ENCODE assay signal across 24 mouse cellular contexts in the genomic region with DNA sequence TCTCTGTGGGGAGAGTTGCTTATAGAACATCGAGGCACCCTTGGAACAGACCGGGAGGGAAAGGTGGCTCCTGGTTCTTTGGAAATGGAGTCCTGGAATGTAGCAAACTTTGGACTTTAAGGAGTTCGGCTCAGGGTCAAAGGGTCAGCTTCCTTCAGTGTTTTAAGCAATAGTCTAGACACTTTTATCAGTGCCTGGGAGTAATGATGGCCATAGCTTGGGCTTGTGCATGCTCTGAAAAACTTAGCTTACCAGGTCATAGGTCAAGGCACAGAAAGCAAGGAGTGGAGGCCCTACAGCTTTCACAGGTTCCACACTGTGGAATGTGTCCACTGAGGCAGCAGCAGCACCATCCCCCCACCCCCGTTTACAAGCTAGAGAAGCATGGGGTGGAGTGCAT. TPM values are rescaled to one million over a fixed set of nuclear protein-coding genes. Genes with fewer than 3 reads are reported as not detected.
DNase-seq lines count a peak whose midpoint lies in the region; ATAC-seq lines count a peak whose summit lies in the region.
"Had no signal": no experiment of that assay in that cellular context is flagged by ENCODE, and none has a peak within 500 bp of the region (broad histone marks: within the 10 kb centered on the region; RNA-seq: fewer than 3 reads in every experiment).

No protein-coding gene starts in this region.

- peaks cover 11% of the 10 kb centered on the region for H3K4me1 ChIP-seq in heart, embryonic 10.5 days
- no peaks in the 10 kb centered on the region for H3K4me1 ChIP-seq in intestine, embryonic 16.5 days (ENCODE audit: control insufficient read depth, insufficient read depth, low read length)
- H3K4me1 ChIP-seq: forebrain, embryonic 10.5 days; heart, embryonic 12.5 days; hindbrain, embryonic 12.5 days had no signal

- intact Hi-C loops in heart, postnatal 25 days (cut with DNase I): no loop called here

- WGBS in heart, embryonic 10.5 days: 73% methylated on average over 4 of the region's 4 CpGs
- 56% methylated on average over 4 of the region's 4 CpGs for WGBS in intestine, embryonic 16.5 days

- no peak overlapping the region for H3K27ac ChIP-seq in heart, embryonic 10.5 days
- H3K27ac ChIP-seq in intestine, embryonic 16.5 days (ENCODE audit: low read length): peak overlapping the region; percentile 87
- H3K27ac ChIP-seq: forebrain, embryonic 10.5 days; heart, adult 2 months; hindbrain, embryonic 12.5 days; hindbrain, postnatal 0 days had no signal

- peak; percentile 66 for ATAC-seq in intestine, embryonic 16.5 days
- ATAC-seq: CD4-positive, CD25-positive, alpha-beta regulatory T cell, adult 4 months; forebrain, embryonic 14.5 days; hindbrain, postnatal 0 days had no signal

- H3K27me3 ChIP-seq in heart, embryonic 10.5 days (ENCODE audit: insufficient read depth, poor library complexity, severe bottlenecking): no peaks in the 10 kb centered on the region
- H3K27me3 ChIP-seq in intestine, embryonic 16.5 days (replicated peaks; ENCODE audit: control insufficient read depth, insufficient read depth, low read length): no peaks in the 10 kb centered on the region
- H3K27me3 ChIP-seq: heart, embryonic 12.5 days; hindbrain, embryonic 12.5 days had no signal

- H3K36me3 ChIP-seq in heart, embryonic 10.5 days: peaks cover 74% of the 10 kb centered on the region
- peaks cover 21% of the 10 kb centered on the region for H3K36me3 ChIP-seq in intestine, embryonic 16.5 days (ENCODE audit: control insufficient read depth, insufficient read depth, low read length)

- DNase-seq in heart, embryonic 10.5 days (ENCODE audit: low spot score): no peak
- no peak for DNase-seq in heart, postnatal 25 days (ENCODE audit: low spot score)
- peak; percentile 32 for DNase-seq in R1 (ENCODE audit: low read depth, low spot score)
- DNase-seq in yolk sac, embryonic 10.5 days (ENCODE audit: low spot score): peak; percentile 80
- DNase-seq in embryo, embryonic 10 days (ENCODE audit: low spot score): no peak
- DNase-seq in layer of hippocampus, postnatal 25 days (ENCODE audit: extremely low spot score in 1 of 2, low spot score in 1 of 2): no peak
- DNase-seq: adrenal gland, postnatal 10 days; B cell, adult 2 months; cerebellum, adult 11 months; cerebellum, adult 8-10 months; cerebellum, postnatal 14 days; gastrocnemius, postnatal 14 days; heart, adult 2 months; heart, postnatal 36 days had no signal

- 0 out of 2 replicates have a peak overlapping the region, but pooled peaks have one; percentile 1 for H3K4me3 ChIP-seq in heart, embryonic 10.5 days
- H3K4me3 ChIP-seq in intestine, embryonic 16.5 days (ENCODE audit: low read length): no peak overlapping the region
- H3K4me3 ChIP-seq: forebrain, embryonic 10.5 days; heart, adult 2 months; heart, embryonic 12.5 days; hindbrain, embryonic 12.5 days had no signal

- no peak overlapping the region for H3K4me2 ChIP-seq in intestine, embryonic 16.5 days (ENCODE audit: low read depth, low read length)
- H3K4me2 ChIP-seq: heart, embryonic 12.5 days; hindbrain, embryonic 12.5 days had no signal

- no peaks in the 10 kb centered on the region for H3K9me3 ChIP-seq in heart, embryonic 10.5 days
- no peaks in the 10 kb centered on the region for H3K9me3 ChIP-seq in intestine, embryonic 16.5 days (ENCODE audit: control insufficient read depth, low read length)
- H3K9me3 ChIP-seq: forebrain, embryonic 10.5 days; G1E; heart, embryonic 12.5 days; hindbrain, embryonic 12.5 days had no signal

- H3K9ac ChIP-seq in intestine, embryonic 16.5 days (ENCODE audit: low read depth, low read length): no peak overlapping the region
- H3K9ac ChIP-seq: heart, embryonic 12.5 days; hindbrain, embryonic 12.5 days had no signal

RNA-seq across cellular contexts. Expression of a gene that starts 7.8 kb away (rescaled TPM):
- 533 and 575 TPM in 2 replicates for polyA plus RNA-seq in heart, embryonic 10.5 days (2016; fragmentation: Nextera tagmentation; extraction: Ambion mirVana)
- total RNA-seq in heart, postnatal 25 days (2021): 100 to 1,000 TPM; 122 to 132 TPM
- polyA plus RNA-seq in intestine, embryonic 16.5 days (2015; fragmentation: Nextera tagmentation; extraction: Ambion mirVana): 421 and 489 TPM in 2 replicates
- 10 to 100 TPM; 85.3 to 93.2 TPM for total RNA-seq in layer of hippocampus, postnatal 25 days (2021)

RNA-seq across cellular contexts. Expression of a gene that starts 8.2 kb away (rescaled TPM):
- polyA plus RNA-seq in heart, embryonic 10.5 days (2016; fragmentation: Nextera tagmentation; extraction: Ambion mirVana): 58.0 and 72.6 TPM in 2 replicates
- 10 to 100 TPM; 17.6 to 19.4 TPM for total RNA-seq in heart, postnatal 25 days (2021)
- 60.1 and 62.7 TPM in 2 replicates for polyA plus RNA-seq in intestine, embryonic 16.5 days (2015; fragmentation: Nextera tagmentation; extraction: Ambion mirVana)
- 10 to 100 TPM; 19.5 to 23.7 TPM for total RNA-seq in layer of hippocampus, postnatal 25 days (2021)

RNA-seq across cellular contexts. Expression of a gene that starts 13.8 kb away (rescaled TPM):
- polyA plus RNA-seq in heart, embryonic 10.5 days (2016; fragmentation: Nextera tagmentation; extraction: Ambion mirVana): 52.7 and 88.8 TPM in 2 replicates
- total RNA-seq in heart, postnatal 25 days (2021): 10 to 100 TPM; 45.3 to 58.7 TPM
- polyA plus RNA-seq in intestine, embryonic 16.5 days (2015; fragmentation: Nextera tagmentation; extraction: Ambion mirVana): 60.2 and 65.6 TPM in 2 replicates
- 10 to 100 TPM; 83.7 to 99.3 TPM for total RNA-seq in layer of hippocampus, postnatal 25 days (2021)

RNA-seq across cellular contexts. Expression of a gene that starts 25.4 kb away (rescaled TPM):
- 0.23 TPM in 1 of 2 replicates, not detected in the other for polyA plus RNA-seq in heart, embryonic 10.5 days (2016; fragmentation: Nextera tagmentation; extraction: Ambion mirVana)
- 1 to 10 TPM; 7.4 to 9.6 TPM for total RNA-seq in heart, postnatal 25 days (2021)
- 33.1 and 50.6 TPM in 2 replicates for polyA plus RNA-seq in intestine, embryonic 16.5 days (2015; fragmentation: Nextera tagmentation; extraction: Ambion mirVana)
- total RNA-seq in layer of hippocampus, postnatal 25 days (2021): 1 to 10 TPM; 6.1 to 6.7 TPM
- total RNA-seq: common myeloid progenitor, adult 5-6 weeks had no signal
- polyA plus RNA-seq: G1E; heart, embryonic 12.5 days had no signal

RNA-seq across cellular contexts. Expression of a gene that starts 27.6 kb away (rescaled TPM):
- 1.2 and 1.8 TPM in 2 replicates for polyA plus RNA-seq in heart, embryonic 10.5 days (2016; fragmentation: Nextera tagmentation; extraction: Ambion mirVana)
- total RNA-seq in heart, postnatal 25 days (2021): under 1 TPM; 0.28 to 0.88 TPM
- polyA plus RNA-seq in intestine, embryonic 16.5 days (2015; fragmentation: Nextera tagmentation; extraction: Ambion mirVana): 5.9 and 6.3 TPM in 2 replicates
- total RNA-seq in layer of hippocampus, postnatal 25 days (2021): not detected
- total RNA-seq: adrenal gland, postnatal 10 days; adrenal gland, postnatal 4 days; common myeloid progenitor, adult 5-6 weeks; hindbrain, postnatal 0 days had no signal
- polyA plus RNA-seq: CD4-positive, CD25-positive, alpha-beta regulatory T cell, adult 4 months; forebrain, embryonic 10.5 days; forebrain, embryonic 14.5 days; hindbrain, postnatal 0 days had no signal

Comparison
In these comparisons a context has a peak if more than half of its experiments do, and no peak if none do; other contexts are left out.
1. DNase-seq: peak in R1 (single experiment) and yolk sac, embryonic 10.5 days (single experiment); none in heart, embryonic 10.5 days (single experiment), heart, postnatal 25 days (single experiment), embryo, embryonic 10 days (single experiment) and layer of hippocampus, postnatal 25 days (0 of 2).